Mouse (Mus musculus): ENCODE data around the gene Fars2. TPM values are rescaled to one million over a fixed set of nuclear protein-coding genes. Genes with fewer than 3 reads are reported as not detected.

Fars2 gene
- polyA plus RNA-seq, 1 experiment from 2014 or later: 68.1 TPM

DNA sequence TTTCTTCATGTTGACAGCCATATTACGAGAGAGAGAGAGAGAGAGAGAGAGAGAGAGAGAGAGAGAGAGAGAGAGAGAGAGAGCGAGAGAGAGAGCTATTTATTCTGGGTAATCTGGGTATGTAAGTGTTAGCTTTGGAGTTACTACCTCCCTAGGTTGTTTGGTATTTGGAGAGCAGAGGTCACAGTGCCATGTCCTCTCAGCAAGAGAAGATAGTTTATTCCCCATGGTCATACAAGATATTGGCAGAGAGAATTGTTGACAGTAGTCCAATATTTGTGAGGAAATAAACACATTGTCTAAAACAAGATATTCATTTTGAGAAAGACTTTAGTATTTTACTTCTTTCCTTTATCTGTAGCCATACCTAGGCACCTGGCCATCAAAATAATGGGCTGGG is 596.9 kb downstream of the Fars2 start:
- H3K27me3 ChIP-seq (ENCODE audit: control insufficient read depth, insufficient read depth, low read length): no peaks in the 10 kb centered on the region
- no peaks in the 10 kb centered on the region for H3K9me3 ChIP-seq (ENCODE audit: control insufficient read depth, low read length)
- H3K4me1 ChIP-seq (ENCODE audit: control insufficient read depth in 2 of 2, insufficient read depth in 2 of 2, low read length in 2 of 2): no peaks in the 10 kb centered on the region
- ATAC-seq (ENCODE audit: insufficient number of reproducible peaks, insufficient read depth, low FRiP score, low read depth): no peak
- H3K4me2 ChIP-seq (ENCODE audit: low read length): no peak overlapping the region
- no peak overlapping the region for H3K27ac ChIP-seq (replicated peaks in 1 of 2; ENCODE audit: control insufficient read depth in 1 of 2, insufficient read depth in 1 of 2, low read depth in 2 of 2, low read length in 2 of 2)
- WGBS: 65% methylated on average over 2 of the region's 2 CpGs
- no peak overlapping the region for H3K9ac ChIP-seq (ENCODE audit: low read length)
- H3K4me3 ChIP-seq (ENCODE audit: control insufficient read depth in 1 of 2, insufficient read depth in 1 of 2, low read depth in 1 of 2, low read length in 2 of 2): no peak overlapping the region
- no peaks in the 10 kb centered on the region for H3K36me3 ChIP-seq (ENCODE audit: control insufficient read depth, insufficient read depth, low read length)

- Histone ChIP-seq H3K4me1 (ENCODE audit: control insufficient read depth in 2 of 2, insufficient read depth in 2 of 2, low read length in 2 of 2) (no peaks in the 10 kb centered on the region), H3K27ac (replicated peaks in 1 of 2; ENCODE audit: control insufficient read depth in 1 of 2, insufficient read depth in 1 of 2, low read depth in 2 of 2, low read length in 2 of 2) (no peak overlapping the region), H3K9me3 (ENCODE audit: control insufficient read depth, low read length) (no peaks in the 10 kb centered on the region), H3K36me3 (ENCODE audit: control insufficient read depth, insufficient read depth, low read length) (no peaks in the 10 kb centered on the region), H3K9ac (ENCODE audit: low read length) (no peak overlapping the region), H3K4me3 (ENCODE audit: control insufficient read depth in 1 of 2, insufficient read depth in 1 of 2, low read depth in 1 of 2, low read length in 2 of 2) (no peak overlapping the region), H3K4me2 (ENCODE audit: low read length) (no peak overlapping the region), H3K27me3 (ENCODE audit: control insufficient read depth, insufficient read depth, low read length) (peaks cover 15% of the 10 kb centered on the region)
- WGBS: 44% methylated on average over 2 of the region's 2 CpGs
- no peak for ATAC-seq (ENCODE audit: insufficient number of reproducible peaks, insufficient read depth, low FRiP score, low read depth)
Observed at GRCm38 (mm10) chr13:36716708-36717107, 599.5 kb downstream of the Fars2 start.

GRCm38 (mm10) chr13:36717376-36717775 is 600.2 kb downstream of the Fars2 start:
- Histone ChIP-seq H3K27ac (replicated peaks in 1 of 2; ENCODE audit: control insufficient read depth in 1 of 2, insufficient read depth in 1 of 2, low read depth in 2 of 2, low read length in 2 of 2) (no peak overlapping the region), H3K9me3 (ENCODE audit: control insufficient read depth, low read length) (no peaks in the 10 kb centered on the region), H3K36me3 (ENCODE audit: control insufficient read depth, insufficient read depth, low read length) (no peaks in the 10 kb centered on the region), H3K4me2 (ENCODE audit: low read length) (no peak overlapping the region), H3K4me3 (ENCODE audit: control insufficient read depth in 1 of 2, insufficient read depth in 1 of 2, low read depth in 1 of 2, low read length in 2 of 2) (no peak overlapping the region), H3K4me1 (ENCODE audit: control insufficient read depth in 2 of 2, insufficient read depth in 2 of 2, low read length in 2 of 2) (no peaks in the 10 kb centered on the region), H3K9ac (ENCODE audit: low read length) (no peak overlapping the region), H3K27me3 (ENCODE audit: control insufficient read depth, insufficient read depth, low read length) (peaks cover 22% of the 10 kb centered on the region)
- ATAC-seq (ENCODE audit: insufficient number of reproducible peaks, insufficient read depth, low FRiP score, low read depth): no peak
- 57% methylated on average over 3 of the region's 3 CpGs for whole genome bisulfite sequencing

GRCm38 (mm10) chr13:36720297-36721017 is 603.2 kb downstream of the Fars2 start:
- Histone ChIP-seq H3K36me3 (ENCODE audit: control insufficient read depth, insufficient read depth, low read length) (no peaks in the 10 kb centered on the region), H3K9ac (ENCODE audit: low read length) (no peak overlapping the region), H3K27ac (replicated peaks in 1 of 2; ENCODE audit: control insufficient read depth in 1 of 2, insufficient read depth in 1 of 2, low read depth in 2 of 2, low read length in 2 of 2) (no peak overlapping the region), H3K4me1 (ENCODE audit: control insufficient read depth in 2 of 2, insufficient read depth in 2 of 2, low read length in 2 of 2) (peaks cover 5 to 9% of the 10 kb centered on the region in 2 experiments; a peak in 3 of 4 replicates), H3K4me2 (ENCODE audit: low read length) (no peak overlapping the region), H3K4me3 (ENCODE audit: control insufficient read depth in 1 of 2, insufficient read depth in 1 of 2, low read depth in 1 of 2, low read length in 2 of 2) (no peak overlapping the region), H3K27me3 (ENCODE audit: control insufficient read depth, insufficient read depth, low read length) (peaks cover 52% of the 10 kb centered on the region), H3K9me3 (ENCODE audit: control insufficient read depth, low read length) (no peaks in the 10 kb centered on the region)
- no peak for ATAC-seq (ENCODE audit: insufficient number of reproducible peaks, insufficient read depth, low FRiP score, low read depth)
- 87% methylated on average over 5 of the region's 5 CpGs for WGBS

GRCm38 (mm10) chr13:36722309-36722708 is 605.1 kb downstream of the Fars2 start:
- no peak for ATAC-seq (ENCODE audit: insufficient number of reproducible peaks, insufficient read depth, low FRiP score, low read depth)
- H3K27ac ChIP-seq (replicated peaks in 1 of 2; ENCODE audit: control insufficient read depth in 1 of 2, insufficient read depth in 1 of 2, low read depth in 2 of 2, low read length in 2 of 2): no peak overlapping the region
- no peak overlapping the region for H3K4me3 ChIP-seq (ENCODE audit: control insufficient read depth in 1 of 2, insufficient read depth in 1 of 2, low read depth in 1 of 2, low read length in 2 of 2)
- no peak overlapping the region for H3K4me2 ChIP-seq (ENCODE audit: low read length)
- no peaks in the 10 kb centered on the region for H3K9me3 ChIP-seq (ENCODE audit: control insufficient read depth, low read length)
- peaks cover 68% of the 10 kb centered on the region for H3K27me3 ChIP-seq (ENCODE audit: control insufficient read depth, insufficient read depth, low read length)
- H3K9ac ChIP-seq (ENCODE audit: low read length): no peak overlapping the region
- no peaks in the 10 kb centered on the region for H3K36me3 ChIP-seq (ENCODE audit: control insufficient read depth, insufficient read depth, low read length)
- peaks cover 13 to 19% of the 10 kb centered on the region in 2 experiments; a peak in 3 of 4 replicates for H3K4me1 ChIP-seq (ENCODE audit: control insufficient read depth in 2 of 2, insufficient read depth in 2 of 2, low read length in 2 of 2)

DNA sequence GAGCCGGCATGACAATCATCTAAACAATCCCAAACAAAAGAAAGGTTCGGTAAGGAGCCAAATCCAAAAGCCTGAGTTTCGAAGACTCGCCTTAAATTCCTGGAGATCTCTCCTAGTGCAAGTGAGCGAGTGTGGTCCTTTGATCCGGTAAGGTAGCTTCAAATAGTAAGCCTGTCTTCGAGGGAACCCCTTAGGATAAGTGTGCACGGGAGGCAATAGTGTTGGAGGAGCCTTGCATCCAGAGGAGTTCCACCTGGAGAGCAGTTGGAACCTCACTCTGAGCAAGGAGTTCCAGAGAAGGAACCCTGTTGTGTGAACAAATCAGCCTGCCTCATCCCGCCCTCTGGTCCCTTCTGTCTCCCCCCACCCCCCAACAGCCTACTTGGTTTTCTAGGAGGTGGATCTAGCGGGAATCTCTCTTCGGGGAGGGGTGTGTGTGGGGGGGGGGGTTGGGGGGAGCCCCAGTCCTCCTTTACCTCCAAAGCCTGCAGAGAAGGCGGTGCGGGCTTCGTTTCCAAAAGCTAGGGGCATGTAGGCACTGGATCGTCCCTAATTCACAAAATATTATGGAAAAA is 606.6 kb downstream of the Fars2 start:
- H3K27me3 ChIP-seq (ENCODE audit: control insufficient read depth, insufficient read depth, low read length): peaks cover 81% of the 10 kb centered on the region
- WGBS: 3% methylated on average over 15 of the region's 15 CpGs
- H3K9ac ChIP-seq (ENCODE audit: low read length): no peak overlapping the region
- peak overlapping the region in 1 of 2 experiments; percentile 28; a peak in 1 of 4 replicates for H3K4me3 ChIP-seq (ENCODE audit: control insufficient read depth in 1 of 2, insufficient read depth in 1 of 2, low read depth in 1 of 2, low read length in 2 of 2)
- no peaks in the 10 kb centered on the region for H3K9me3 ChIP-seq (ENCODE audit: control insufficient read depth, low read length)
- no peak for ATAC-seq (ENCODE audit: insufficient number of reproducible peaks, insufficient read depth, low FRiP score, low read depth)
- peaks cover 13 to 23% of the 10 kb centered on the region in 2 experiments; a peak in 3 of 4 replicates for H3K4me1 ChIP-seq (ENCODE audit: control insufficient read depth in 2 of 2, insufficient read depth in 2 of 2, low read length in 2 of 2)
- H3K4me2 ChIP-seq (ENCODE audit: low read length): peak overlapping the region; percentile 53; the same call in 1 of the 2 replicates
- no peaks in the 10 kb centered on the region for H3K36me3 ChIP-seq (ENCODE audit: control insufficient read depth, insufficient read depth, low read length)
- no peak overlapping the region for H3K27ac ChIP-seq (replicated peaks in 1 of 2; ENCODE audit: control insufficient read depth in 1 of 2, insufficient read depth in 1 of 2, low read depth in 2 of 2, low read length in 2 of 2)

- peaks cover 91% of the 10 kb centered on the region for H3K27me3 ChIP-seq (ENCODE audit: control insufficient read depth, insufficient read depth, low read length)
- no peak overlapping the region for H3K27ac ChIP-seq (replicated peaks in 1 of 2; ENCODE audit: control insufficient read depth in 1 of 2, insufficient read depth in 1 of 2, low read depth in 2 of 2, low read length in 2 of 2)
- ATAC-seq (ENCODE audit: insufficient number of reproducible peaks, insufficient read depth, low FRiP score, low read depth): no peak
- peak overlapping the region; percentile 9 to 28 for H3K4me3 ChIP-seq (ENCODE audit: control insufficient read depth in 1 of 2, insufficient read depth in 1 of 2, low read depth in 1 of 2, low read length in 2 of 2)
- no peaks in the 10 kb centered on the region for H3K9me3 ChIP-seq (ENCODE audit: control insufficient read depth, low read length)
- peak overlapping the region; percentile 53 for H3K4me2 ChIP-seq (ENCODE audit: low read length)
- no peak overlapping the region; the same call in 1 of the 2 replicates for H3K9ac ChIP-seq (ENCODE audit: low read length)
- H3K4me1 ChIP-seq (ENCODE audit: control insufficient read depth in 2 of 2, insufficient read depth in 2 of 2, low read length in 2 of 2): peaks cover 13 to 23% of the 10 kb centered on the region in 2 experiments; a peak in 3 of 4 replicates
- no peaks in the 10 kb centered on the region for H3K36me3 ChIP-seq (ENCODE audit: control insufficient read depth, insufficient read depth, low read length)
- 2% methylated on average over 40 of the region's 40 CpGs for WGBS
Observed at GRCm38 (mm10) chr13:36724533-36725470, 607.6 kb downstream of the Fars2 start.
